Mouse (Mus musculus): ENCODE results near the gene Traf3ip2. TPM values are rescaled to one million over a fixed set of nuclear protein-coding genes. Genes with fewer than 3 reads are reported as not detected.

The Traf3ip2 gene
- polyA plus RNA-seq, 1 experiment from 2014 or later: 6.0 TPM

GRCm38 (mm10) chr10:39645789-39646628 lies 33.3 kb downstream of the Traf3ip2 start:
- H3K27me3 ChIP-seq: no peaks in the 10 kb centered on the region
- no peak overlapping the region for H3K4me2 ChIP-seq
- peaks cover 9% of the 10 kb centered on the region for H3K36me3 ChIP-seq (replicated peaks)
- 57% methylated on average over 6 of the region's 6 CpGs for WGBS
- no peak overlapping the region for H3K4me3 ChIP-seq (replicated peaks)
- H3K4me1 ChIP-seq: peaks cover 15% of the 10 kb centered on the region
- no peak overlapping the region for H3K9ac ChIP-seq
- no peaks in the 10 kb centered on the region for H3K9me3 ChIP-seq
- 0 out of 2 replicates have a peak, but pooled peaks have one; percentile 39 for ATAC-seq (ENCODE audit: low FRiP score)
- H3K27ac ChIP-seq: peak overlapping the region; percentile 66

DNA sequence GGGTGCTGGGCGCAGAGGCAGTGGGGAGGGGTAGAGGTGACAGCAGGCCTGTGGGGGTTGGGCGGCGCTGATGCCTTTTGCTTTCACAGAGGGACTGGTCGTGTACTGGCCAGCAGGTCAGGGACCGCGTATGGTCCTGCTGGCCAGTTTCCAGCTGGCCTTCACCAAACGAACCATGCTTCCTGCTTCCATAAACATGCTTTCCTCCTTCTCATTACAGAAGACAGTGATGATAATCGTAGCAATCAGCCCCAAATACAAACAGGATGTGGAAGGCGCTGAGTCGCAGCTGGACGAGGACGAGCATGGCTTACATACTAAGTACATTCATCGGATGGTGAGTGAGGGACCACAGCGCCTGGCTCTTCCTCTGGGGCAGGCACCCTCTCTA lies 33.9 kb downstream of the Traf3ip2 start:
- ATAC-seq (ENCODE audit: low FRiP score): peak; percentile 57; the same call in 1 of the 2 replicates

GRCm38 (mm10) chr10:39647118-39647517 lies 34.4 kb downstream of the Traf3ip2 start:
- no peaks in the 10 kb centered on the region for H3K27me3 ChIP-seq
- ATAC-seq (ENCODE audit: low FRiP score): no peak
- H3K9ac ChIP-seq: no peak overlapping the region
- no peak overlapping the region for H3K27ac ChIP-seq
- peaks cover 19% of the 10 kb centered on the region for H3K36me3 ChIP-seq (replicated peaks)
- no peak overlapping the region for H3K4me2 ChIP-seq
- no peaks in the 10 kb centered on the region for H3K9me3 ChIP-seq
- H3K4me3 ChIP-seq (replicated peaks): no peak overlapping the region
- 94% methylated on average over 1 of the region's 1 CpGs for WGBS
- peaks cover 13% of the 10 kb centered on the region for H3K4me1 ChIP-seq

More for the DNA sequence above, 33.9 kb downstream of the Traf3ip2 start:
- no peak overlapping the region for H3K9ac ChIP-seq
- H3K27ac ChIP-seq: peak overlapping the region; percentile 66
- peaks cover 13% of the 10 kb centered on the region for H3K4me1 ChIP-seq
- H3K9me3 ChIP-seq: no peaks in the 10 kb centered on the region
- H3K4me2 ChIP-seq: no peak overlapping the region
- peaks cover 15% of the 10 kb centered on the region for H3K36me3 ChIP-seq (replicated peaks)
- no peaks in the 10 kb centered on the region for H3K27me3 ChIP-seq
- WGBS: 60% methylated on average over 14 of the region's 14 CpGs
- H3K4me3 ChIP-seq (replicated peaks): no peak overlapping the region

- WGBS: 96% methylated on average over 3 of the region's 3 CpGs
- ATAC-seq (ENCODE audit: low FRiP score): no peak
- peaks cover 19% of the 10 kb centered on the region for H3K36me3 ChIP-seq (replicated peaks)
- H3K4me1 ChIP-seq: peaks cover 13% of the 10 kb centered on the region
- H3K9ac ChIP-seq: no peak overlapping the region
- no peaks in the 10 kb centered on the region for H3K27me3 ChIP-seq
- no peak overlapping the region for H3K4me2 ChIP-seq
- no peak overlapping the region for H3K27ac ChIP-seq
- no peak overlapping the region for H3K4me3 ChIP-seq (replicated peaks)
- no peaks in the 10 kb centered on the region for H3K9me3 ChIP-seq
Measured at GRCm38 (mm10) chr10:39648278-39648677, 35.5 kb downstream of the Traf3ip2 start.

DNA sequence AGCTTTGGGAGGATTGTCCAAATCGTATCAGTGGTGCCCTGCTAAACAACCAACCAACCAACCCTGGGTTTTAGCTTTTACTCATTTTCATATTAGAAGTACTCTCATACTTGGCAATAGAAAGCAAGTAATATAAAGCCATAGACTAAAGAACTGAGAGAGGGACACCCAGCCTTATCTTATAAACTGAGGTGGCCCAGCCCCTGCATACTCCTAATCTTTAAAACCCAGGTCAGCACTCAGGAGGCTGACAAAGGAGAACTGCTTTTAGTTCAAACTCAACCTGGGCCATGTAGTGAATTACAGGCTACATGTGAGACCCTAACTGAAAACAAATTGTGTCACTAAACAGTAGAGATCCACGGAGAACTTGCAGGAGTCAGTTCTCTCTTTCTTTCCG lies 36.8 kb downstream of the Traf3ip2 start:
- no peaks in the 10 kb centered on the region for H3K9me3 ChIP-seq
- no peak for ATAC-seq (ENCODE audit: low FRiP score)
- H3K27ac ChIP-seq: no peak overlapping the region
- no peak overlapping the region for H3K4me3 ChIP-seq (replicated peaks)
- no peak overlapping the region for H3K4me2 ChIP-seq
- peaks cover 19% of the 10 kb centered on the region for H3K36me3 ChIP-seq (replicated peaks)
- H3K9ac ChIP-seq: no peak overlapping the region
- H3K4me1 ChIP-seq: peaks cover 24% of the 10 kb centered on the region
- no peaks in the 10 kb centered on the region for H3K27me3 ChIP-seq
- 96% methylated on average over 3 of the region's 3 CpGs for WGBS

GRCm38 (mm10) chr10:39650316-39650715 lies 37.6 kb downstream of the Traf3ip2 start:
- H3K4me2 ChIP-seq: no peak overlapping the region
- ATAC-seq (ENCODE audit: low FRiP score): no peak
- H3K9me3 ChIP-seq: no peaks in the 10 kb centered on the region
- WGBS: 91% methylated on average over 3 of the region's 3 CpGs
- peaks cover 25% of the 10 kb centered on the region for H3K4me1 ChIP-seq
- H3K4me3 ChIP-seq (replicated peaks): no peak overlapping the region
- H3K36me3 ChIP-seq (replicated peaks): peaks cover 19% of the 10 kb centered on the region
- H3K27ac ChIP-seq: no peak overlapping the region
- no peaks in the 10 kb centered on the region for H3K27me3 ChIP-seq
- H3K9ac ChIP-seq: no peak overlapping the region

- no peak for ATAC-seq (ENCODE audit: low FRiP score)
- H3K27me3 ChIP-seq: no peaks in the 10 kb centered on the region
- peak overlapping the region; percentile 63 for H3K27ac ChIP-seq
- H3K9me3 ChIP-seq: no peaks in the 10 kb centered on the region
- H3K36me3 ChIP-seq (replicated peaks): peaks cover 19% of the 10 kb centered on the region
- H3K4me1 ChIP-seq: peaks cover 22% of the 10 kb centered on the region
- WGBS: 65% methylated on average over 8 of the region's 8 CpGs
- no peak overlapping the region for H3K4me2 ChIP-seq
- H3K4me3 ChIP-seq (replicated peaks): no peak overlapping the region
- no peak overlapping the region for H3K9ac ChIP-seq
Measured at GRCm38 (mm10) chr10:39654001-39654416, 41.3 kb downstream of the Traf3ip2 start.

DNA sequence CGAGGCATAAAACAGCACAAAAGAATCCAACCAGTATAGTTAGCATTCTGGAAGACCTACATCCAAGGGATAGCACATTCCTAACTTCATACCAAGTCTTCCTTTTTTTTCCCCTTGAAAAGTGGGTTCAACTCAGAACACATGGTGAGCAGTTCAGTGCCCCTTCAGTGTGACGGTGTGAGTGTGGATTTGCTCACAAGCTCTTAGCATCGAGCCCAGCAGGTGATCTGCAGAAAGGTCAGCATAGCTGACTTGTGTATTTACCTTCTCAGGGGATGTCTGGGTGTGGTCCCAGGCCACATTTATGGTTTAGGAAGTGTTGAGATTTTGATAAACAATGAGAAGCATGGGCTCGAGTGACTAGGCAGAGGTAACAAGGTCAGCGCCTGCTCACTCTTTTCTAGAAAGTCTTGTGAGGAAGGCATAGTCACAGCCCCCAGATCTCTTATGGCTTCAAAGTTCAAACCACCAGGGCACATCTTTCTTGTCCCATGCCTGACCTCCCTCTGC lies 46.2 kb downstream of the Traf3ip2 start:
- no peaks in the 10 kb centered on the region for H3K9me3 ChIP-seq
- no peak overlapping the region for H3K4me3 ChIP-seq (replicated peaks)
- H3K4me2 ChIP-seq: peak overlapping the region; percentile 10; the same call in 1 of the 2 replicates
- no peaks in the 10 kb centered on the region for H3K27me3 ChIP-seq
- H3K9ac ChIP-seq: 0 out of 2 replicates have a peak overlapping the region, but pooled peaks have one; percentile 5
- peak overlapping the region; percentile 92 for H3K27ac ChIP-seq
- peaks cover 36% of the 10 kb centered on the region for H3K4me1 ChIP-seq
- peaks cover 9% of the 10 kb centered on the region for H3K36me3 ChIP-seq (replicated peaks)
- WGBS: 30% methylated on average over 5 of the region's 5 CpGs
- no peak for ATAC-seq (ENCODE audit: low FRiP score)

DNA sequence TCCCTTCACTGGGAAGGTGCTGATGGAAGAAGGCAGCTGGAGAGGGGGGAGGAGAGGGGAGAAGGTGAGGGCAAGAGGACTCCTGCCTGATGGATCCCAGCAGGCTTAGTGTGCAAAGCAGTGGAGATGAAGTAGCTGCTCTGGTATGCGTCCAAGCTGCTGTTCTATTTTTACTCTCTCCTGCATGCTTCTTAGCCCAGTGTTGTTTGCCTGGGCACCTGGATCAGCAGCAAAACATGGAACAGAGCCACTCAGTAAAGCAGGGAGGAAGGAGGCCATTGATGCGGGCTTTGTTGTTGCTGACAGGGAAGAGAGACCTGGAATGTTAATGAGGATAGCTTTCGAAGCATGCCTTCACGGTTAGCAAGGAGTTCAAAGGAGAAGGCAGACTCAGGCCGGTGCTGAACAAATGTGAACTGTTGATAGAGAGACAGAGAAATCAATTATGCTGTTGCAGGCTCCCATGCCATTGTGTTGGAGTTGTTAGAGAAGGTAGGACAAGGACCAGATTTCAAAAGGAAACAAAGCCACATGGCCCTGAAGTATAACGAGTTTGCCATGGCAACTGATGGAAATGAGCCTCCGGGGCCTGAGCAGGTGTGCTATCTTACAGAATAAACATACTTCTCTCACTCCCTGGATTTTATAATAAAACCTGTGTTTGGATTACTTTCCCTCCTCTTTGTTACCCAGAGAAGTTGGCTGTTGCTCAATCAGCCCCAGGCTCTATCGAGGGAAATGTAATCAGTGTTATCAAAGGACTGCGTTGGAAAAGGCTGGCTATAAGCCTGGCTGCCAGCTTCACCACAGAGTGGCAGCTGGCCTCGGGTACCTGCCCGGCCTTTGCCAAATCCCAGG lies 46.9 kb downstream of the Traf3ip2 start:
- Histone ChIP-seq H3K27ac (peak overlapping the region; percentile 92), H3K36me3 (replicated peaks) (peaks cover 9% of the 10 kb centered on the region), H3K4me2 (peak overlapping the region; percentile 19; the same call in 1 of the 2 replicates), H3K9ac (0 out of 2 replicates have a peak overlapping the region, but pooled peaks have one; percentile 5), H3K27me3 (no peaks in the 10 kb centered on the region), H3K4me3 (replicated peaks) (no peak overlapping the region), H3K4me1 (peaks cover 33% of the 10 kb centered on the region), H3K9me3 (no peaks in the 10 kb centered on the region)
- 6% methylated on average over 11 of the region's 11 CpGs for WGBS
- ATAC-seq (ENCODE audit: low FRiP score): peak; percentile 88

DNA sequence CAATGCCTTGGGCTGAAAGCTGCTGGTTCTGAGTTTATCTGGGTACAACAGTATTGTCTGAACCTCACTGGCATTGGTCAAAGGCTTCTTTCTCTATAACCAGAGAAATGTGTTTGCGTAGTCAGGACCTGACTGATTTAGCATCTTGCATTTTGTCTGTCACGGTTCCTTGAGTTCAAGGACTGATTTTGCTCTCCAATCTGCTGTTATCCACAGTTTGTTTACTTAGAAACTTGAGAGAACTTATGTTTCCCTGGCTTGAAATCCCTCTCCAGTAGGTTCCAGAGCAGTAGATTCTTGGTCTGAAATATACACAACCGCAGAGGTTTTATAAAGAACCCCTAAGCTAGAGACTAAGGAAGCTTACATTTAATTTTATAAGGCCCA lies 47.5 kb downstream of the Traf3ip2 start:
- no peak overlapping the region for H3K9ac ChIP-seq
- peak overlapping the region; percentile 92 for H3K27ac ChIP-seq
- H3K27me3 ChIP-seq: no peaks in the 10 kb centered on the region
- 58% methylated on average over 3 of the region's 3 CpGs for WGBS
- H3K9me3 ChIP-seq: no peaks in the 10 kb centered on the region
- H3K4me2 ChIP-seq: no peak overlapping the region
- H3K4me1 ChIP-seq: peaks cover 37% of the 10 kb centered on the region
- H3K4me3 ChIP-seq (replicated peaks): no peak overlapping the region
- peaks cover 9% of the 10 kb centered on the region for H3K36me3 ChIP-seq (replicated peaks)
- no peak for ATAC-seq (ENCODE audit: low FRiP score)

DNA sequence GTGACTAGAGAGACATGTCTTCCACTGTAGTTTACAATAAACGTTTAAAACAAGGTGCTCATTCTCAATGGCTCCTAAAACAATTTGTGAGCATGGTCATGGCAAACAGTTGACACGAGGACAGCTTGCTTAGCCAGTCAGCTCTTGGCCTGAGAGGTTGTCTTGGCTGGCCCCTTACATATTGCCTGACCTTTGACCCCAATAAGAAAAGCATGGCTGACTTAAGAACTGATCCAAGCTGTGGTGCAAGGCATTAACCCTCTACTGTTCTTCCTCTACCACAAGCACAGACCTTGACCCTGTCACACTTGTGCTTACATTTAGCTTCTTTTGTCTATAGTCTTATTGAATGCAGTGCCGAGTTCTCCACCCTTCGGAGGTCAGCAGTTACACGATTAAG lies 48.0 kb downstream of the Traf3ip2 start:
- H3K27ac ChIP-seq: peak overlapping the region; percentile 92
- peaks cover 9% of the 10 kb centered on the region for H3K36me3 ChIP-seq (replicated peaks)
- no peaks in the 10 kb centered on the region for H3K9me3 ChIP-seq
- ATAC-seq (ENCODE audit: low FRiP score): no peak
- no peak overlapping the region for H3K4me3 ChIP-seq (replicated peaks)
- no peaks in the 10 kb centered on the region for H3K27me3 ChIP-seq
- 53% methylated on average over 5 of the region's 5 CpGs for WGBS
- peaks cover 38% of the 10 kb centered on the region for H3K4me1 ChIP-seq
- H3K4me2 ChIP-seq: no peak overlapping the region
- H3K9ac ChIP-seq: no peak overlapping the region

DNA sequence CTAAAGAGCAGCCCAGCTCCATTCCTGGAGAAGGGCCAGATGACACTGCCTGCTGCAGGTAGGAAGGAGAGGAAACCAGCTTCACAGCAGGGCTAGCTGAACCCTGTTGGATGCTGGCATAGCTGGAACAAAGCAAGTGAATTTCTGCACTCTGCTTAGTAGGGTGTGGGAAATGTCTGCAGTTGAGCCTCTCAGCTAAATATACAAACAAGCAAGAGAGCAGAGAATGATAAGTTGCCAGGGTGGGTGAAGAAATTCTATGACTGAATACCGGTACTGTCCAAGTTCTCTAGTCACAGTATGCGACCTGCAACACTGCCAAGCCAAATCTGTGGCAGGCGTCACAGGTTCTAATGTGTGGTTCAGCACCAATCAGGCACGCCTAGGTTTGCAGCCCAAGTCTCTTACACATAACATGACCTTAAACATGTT lies 52.4 kb downstream of the Traf3ip2 start:
- H3K27ac ChIP-seq: no peak overlapping the region
- WGBS: 74% methylated on average over 4 of the region's 4 CpGs
- peaks cover 23% of the 10 kb centered on the region for H3K4me1 ChIP-seq
- no peaks in the 10 kb centered on the region for H3K9me3 ChIP-seq
- no peak overlapping the region for H3K9ac ChIP-seq
- no peak overlapping the region for H3K4me3 ChIP-seq (replicated peaks)
- no peak for ATAC-seq (ENCODE audit: low FRiP score)
- H3K4me2 ChIP-seq: no peak overlapping the region
- H3K27me3 ChIP-seq: no peaks in the 10 kb centered on the region
- H3K36me3 ChIP-seq (replicated peaks): peaks cover 12% of the 10 kb centered on the region

Measured in forebrain, embryonic 12.5 days (tissue).